Mouse (Mus musculus) urinary bladder, postnatal 4 days (tissue): ENCODE measurements around the gene Rin2.

Source experiments
- DNase-seq, 2 experiments: peaks; one replicate each; pipeline ENCODE4 v3.0.0; 2021 to 2022; ENCODE audit warnings: low spot score in 2 of 2

Rin2 gene

GRCm38 (mm10) chr2:145786618-145786932 lies 111.6 kb downstream of the Rin2 start:
- DNase-seq, result no peak

GRCm38 (mm10) chr2:145787486-145787885 lies 112.5 kb downstream of the Rin2 start:
- DNase-seq, result no peak

- no peak for DNase-seq
Observed at GRCm38 (mm10) chr2:145788562-145789346, 113.7 kb downstream of the Rin2 start.

GRCm38 (mm10) chr2:145793702-145794101 lies 118.7 kb downstream of the Rin2 start:
- no peak for DNase-seq

- no peak for DNase-seq
Observed at GRCm38 (mm10) chr2:145794318-145794954, 119.4 kb downstream of the Rin2 start.

- DNase-seq, result no peak
Observed at GRCm38 (mm10) chr2:145797851-145798250, 122.8 kb downstream of the Rin2 start.

GRCm38 (mm10) chr2:145798954-145799353 lies 123.9 kb downstream of the Rin2 start:
- DNase-seq, result no peak

- DNase-seq, result no peak
Observed at GRCm38 (mm10) chr2:145801322-145802052, 126.5 kb downstream of the Rin2 start.

GRCm38 (mm10) chr2:145802626-145803025 lies 127.6 kb downstream of the Rin2 start:
- no peak for DNase-seq

- no peak for DNase-seq
Observed at GRCm38 (mm10) chr2:145803822-145804342, 128.9 kb downstream of the Rin2 start.

- no peak for DNase-seq
Observed at GRCm38 (mm10) chr2:145804524-145804923, 129.5 kb downstream of the Rin2 start.

- no peak for DNase-seq
Observed at GRCm38 (mm10) chr2:145807276-145807675, 132.3 kb downstream of the Rin2 start.

- no peak for DNase-seq
Observed at GRCm38 (mm10) chr2:145808251-145808650, 133.2 kb downstream of the Rin2 start.

- DNase-seq, result no peak
Observed at GRCm38 (mm10) chr2:145808667-145809066, 133.7 kb downstream of the Rin2 start.

GRCm38 (mm10) chr2:145810676-145811075 lies 135.7 kb downstream of the Rin2 start:
- DNase-seq, result no peak

GRCm38 (mm10) chr2:145812818-145813217 lies 137.8 kb downstream of the Rin2 start:
- no peak for DNase-seq

- DNase-seq, result no peak
Observed at GRCm38 (mm10) chr2:145817195-145817594, 142.2 kb downstream of the Rin2 start.

- DNase-seq, result no peak
Observed at GRCm38 (mm10) chr2:145822013-145822782, 147.2 kb downstream of the Rin2 start.

GRCm38 (mm10) chr2:145822783-145823729 lies 148.0 kb downstream of the Rin2 start:
- peak in 1 of 2 experiments; percentile 46 for DNase-seq

- DNase-seq, result no peak
Observed at GRCm38 (mm10) chr2:145824749-145825148, 149.7 kb downstream of the Rin2 start.

GRCm38 (mm10) chr2:145825221-145825620 lies 150.2 kb downstream of the Rin2 start:
- DNase-seq, result no peak
